Mouse (Mus musculus): ENCODE data around the gene Mcm10. TPM values are rescaled to one million over a fixed set of nuclear protein-coding genes. Genes with fewer than 3 reads are reported as not detected.

Gene Mcm10
- polyA plus RNA-seq, 1 experiment from 2014 or later, result 44.5 TPM

GRCm38 (mm10) chr2:5028047-5028446 is 15.5 kb upstream of the Mcm10 start:
- peaks cover 4% of the 10 kb centered on the region; the same call in 1 of the 2 replicates for H3K4me1 ChIP-seq

GRCm38 (mm10) chr2:5027057-5027456 is 14.5 kb upstream of the Mcm10 start:
- Histone ChIP-seq H3K27me3 (no peaks in the 10 kb centered on the region), H3K4me3 (replicated peaks) (no peak overlapping the region), H3K4me2 (no peak overlapping the region), H3K9ac (no peak overlapping the region), H3K36me3 (replicated peaks) (no peaks in the 10 kb centered on the region), H3K4me1 (peaks cover 4% of the 10 kb centered on the region; the same call in 1 of the 2 replicates), H3K27ac (no peak overlapping the region), H3K9me3 (no peaks in the 10 kb centered on the region)
- WGBS, result 69% methylated on average over 6 of the region's 6 CpGs
- ATAC-seq (ENCODE audit: low FRiP score), result no peak

More at GRCm38 (mm10) chr2:5028047-5028446, 15.5 kb upstream of the Mcm10 start:
- H3K9me3 ChIP-seq, result no peaks in the 10 kb centered on the region
- ATAC-seq (ENCODE audit: low FRiP score), result no peak
- no peak overlapping the region for H3K27ac ChIP-seq
- no peaks in the 10 kb centered on the region for H3K27me3 ChIP-seq
- no peak overlapping the region for H3K9ac ChIP-seq
- WGBS, result 91% methylated on average over 7 of the region's 7 CpGs
- no peak overlapping the region for H3K4me2 ChIP-seq
- no peak overlapping the region for H3K4me3 ChIP-seq (replicated peaks)
- no peaks in the 10 kb centered on the region for H3K36me3 ChIP-seq (replicated peaks)

GRCm38 (mm10) chr2:5025162-5025733 is 12.7 kb upstream of the Mcm10 start:
- no peak for ATAC-seq (ENCODE audit: low FRiP score)
- H3K27ac ChIP-seq, result no peak overlapping the region
- H3K9ac ChIP-seq, result no peak overlapping the region
- no peaks in the 10 kb centered on the region for H3K9me3 ChIP-seq
- no peaks in the 10 kb centered on the region for H3K27me3 ChIP-seq
- no peak overlapping the region for H3K4me2 ChIP-seq
- peaks cover 4% of the 10 kb centered on the region; the same call in 1 of the 2 replicates for H3K4me1 ChIP-seq
- no peaks in the 10 kb centered on the region for H3K36me3 ChIP-seq (replicated peaks)
- no peak overlapping the region for H3K4me3 ChIP-seq (replicated peaks)
- 49% methylated on average over 4 of the region's 4 CpGs for WGBS

DNA sequence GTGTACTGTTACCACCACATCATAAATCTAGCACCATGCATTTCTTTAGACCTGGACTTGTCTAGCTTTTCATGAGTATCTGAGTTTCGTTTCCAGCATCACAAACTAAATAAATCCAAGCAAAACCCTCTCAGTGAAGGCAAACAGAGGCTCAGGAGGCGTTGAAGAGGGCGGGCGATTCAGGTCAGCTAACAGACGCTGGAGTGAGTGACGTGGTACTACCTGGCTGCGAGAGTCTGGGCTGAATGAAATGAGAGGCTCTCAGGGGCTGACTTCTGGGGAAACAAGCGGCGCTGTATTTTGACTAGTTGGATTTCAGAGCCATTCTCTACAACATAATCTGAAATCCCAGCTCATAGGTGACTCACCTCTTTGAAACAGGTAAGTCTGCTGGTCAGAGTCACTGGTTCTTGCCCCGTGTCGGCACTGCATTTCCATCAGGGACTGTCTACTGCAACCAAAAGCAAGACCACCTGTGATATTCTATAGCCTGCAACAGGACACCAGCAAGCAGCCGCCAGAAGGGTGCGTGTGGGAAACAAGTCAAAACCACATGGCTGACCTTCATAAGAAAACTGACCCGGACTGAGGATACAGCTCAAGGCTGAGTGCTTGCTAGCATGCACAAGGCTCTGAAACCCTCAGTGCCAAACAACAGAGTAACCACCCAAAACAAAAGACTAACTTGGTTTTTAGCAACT is 11.3 kb upstream of the Mcm10 start:
- no peak overlapping the region for H3K27ac ChIP-seq
- H3K36me3 ChIP-seq (replicated peaks), result no peaks in the 10 kb centered on the region
- no peak overlapping the region for H3K9ac ChIP-seq
- 82% methylated on average over 14 of the region's 14 CpGs for WGBS
- H3K9me3 ChIP-seq, result no peaks in the 10 kb centered on the region
- no peak overlapping the region for H3K4me2 ChIP-seq
- ATAC-seq (ENCODE audit: low FRiP score), result no peak
- peaks cover 4% of the 10 kb centered on the region; the same call in 1 of the 2 replicates for H3K4me1 ChIP-seq
- no peak overlapping the region for H3K4me3 ChIP-seq (replicated peaks)
- no peaks in the 10 kb centered on the region for H3K27me3 ChIP-seq

GRCm38 (mm10) chr2:5023275-5023674 is 10.7 kb upstream of the Mcm10 start:
- Histone ChIP-seq H3K27me3 (no peaks in the 10 kb centered on the region), H3K36me3 (replicated peaks) (no peaks in the 10 kb centered on the region), H3K9me3 (no peaks in the 10 kb centered on the region), H3K4me3 (replicated peaks) (no peak overlapping the region), H3K27ac (no peak overlapping the region), H3K9ac (no peak overlapping the region), H3K4me2 (no peak overlapping the region), H3K4me1 (peaks cover 4% of the 10 kb centered on the region; the same call in 1 of the 2 replicates)
- WGBS, result 83% methylated on average over 2 of the region's 2 CpGs
- ATAC-seq (ENCODE audit: low FRiP score), result no peak

DNA sequence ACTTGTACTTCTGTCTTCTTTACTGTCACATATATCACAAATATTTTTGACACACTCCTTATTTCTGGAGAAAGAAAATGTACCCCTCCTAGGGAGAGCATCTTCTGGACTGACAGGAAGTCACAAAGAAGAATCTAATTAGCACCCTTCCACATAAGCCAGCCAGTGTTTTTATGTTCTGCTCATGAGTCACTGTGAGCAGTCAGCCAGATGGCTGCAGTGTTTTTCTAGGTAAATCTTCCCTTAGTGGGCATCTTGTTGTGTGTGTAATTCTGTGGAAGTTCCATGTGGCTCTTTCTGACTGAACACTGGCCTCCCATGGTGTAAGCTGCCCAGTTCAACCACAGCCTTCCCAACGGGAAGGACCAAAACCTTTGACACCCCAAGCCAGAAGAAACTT is 7.1 kb upstream of the Mcm10 start:
- H3K9me3 ChIP-seq, result no peaks in the 10 kb centered on the region
- WGBS, result 54% methylated on average over 1 of the region's 1 CpGs
- no peak overlapping the region for H3K9ac ChIP-seq
- no peaks in the 10 kb centered on the region for H3K27me3 ChIP-seq
- no peaks in the 10 kb centered on the region for H3K4me1 ChIP-seq
- no peak overlapping the region for H3K4me3 ChIP-seq (replicated peaks)
- no peak overlapping the region for H3K27ac ChIP-seq
- no peaks in the 10 kb centered on the region for H3K36me3 ChIP-seq (replicated peaks)
- H3K4me2 ChIP-seq, result no peak overlapping the region
- ATAC-seq (ENCODE audit: low FRiP score), result no peak

DNA sequence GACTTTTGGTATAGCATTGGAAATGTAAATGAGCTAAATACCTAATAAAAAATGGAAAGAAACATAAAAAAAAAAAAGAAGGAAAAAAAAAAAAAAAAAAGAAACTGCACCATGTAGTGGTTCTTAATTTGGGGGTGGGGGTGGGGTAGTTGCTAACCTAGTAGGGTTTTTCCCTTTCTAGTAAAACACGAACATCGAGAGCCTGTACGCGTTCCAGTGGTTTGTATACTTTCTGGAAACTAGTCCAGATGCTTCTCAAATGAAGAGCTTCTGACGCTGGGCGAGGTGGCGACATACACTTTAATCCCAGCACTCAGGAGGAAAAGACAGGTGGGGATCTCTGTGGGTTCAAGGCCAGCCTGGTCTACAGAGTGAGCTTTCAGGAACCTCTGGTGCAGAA is 4.3 kb upstream of the Mcm10 start:
- H3K9me3 ChIP-seq, result no peaks in the 10 kb centered on the region
- no peaks in the 10 kb centered on the region for H3K36me3 ChIP-seq (replicated peaks)
- no peak overlapping the region for H3K4me3 ChIP-seq (replicated peaks)
- H3K9ac ChIP-seq, result no peak overlapping the region
- no peak for ATAC-seq (ENCODE audit: low FRiP score)
- no peak overlapping the region for H3K4me2 ChIP-seq
- no peaks in the 10 kb centered on the region for H3K27me3 ChIP-seq
- WGBS, result 89% methylated on average over 7 of the region's 7 CpGs
- no peak overlapping the region for H3K27ac ChIP-seq
- peaks cover 3% of the 10 kb centered on the region for H3K4me1 ChIP-seq

DNA sequence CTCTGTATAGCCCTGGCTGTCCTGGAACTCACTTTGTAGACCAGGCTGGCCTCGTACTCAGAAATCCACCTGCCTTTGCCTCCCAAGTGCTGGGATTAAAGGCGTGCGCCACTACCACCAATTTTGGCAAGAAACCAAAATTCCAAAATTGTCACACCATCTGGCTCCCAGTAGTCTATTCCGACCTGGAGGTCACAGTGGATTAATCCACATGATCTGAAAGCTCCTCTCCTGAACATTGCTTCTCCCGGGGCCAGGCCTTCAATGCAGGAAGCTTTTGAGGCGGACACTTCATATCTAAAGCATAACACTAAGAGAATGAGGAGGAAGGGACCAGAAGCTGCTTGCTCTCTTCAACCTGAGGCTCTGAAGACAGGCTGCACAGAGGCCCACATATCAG is 2.9 kb upstream of the Mcm10 start:
- 92% methylated on average over 6 of the region's 6 CpGs for WGBS
- H3K9me3 ChIP-seq, result no peaks in the 10 kb centered on the region
- H3K4me1 ChIP-seq, result peaks cover 13% of the 10 kb centered on the region
- H3K4me2 ChIP-seq, result no peak overlapping the region
- H3K27me3 ChIP-seq, result no peaks in the 10 kb centered on the region
- no peak overlapping the region for H3K4me3 ChIP-seq (replicated peaks)
- H3K27ac ChIP-seq, result no peak overlapping the region
- peaks cover 4% of the 10 kb centered on the region for H3K36me3 ChIP-seq (replicated peaks)
- ATAC-seq (ENCODE audit: low FRiP score), result no peak
- H3K9ac ChIP-seq, result no peak overlapping the region

DNA sequence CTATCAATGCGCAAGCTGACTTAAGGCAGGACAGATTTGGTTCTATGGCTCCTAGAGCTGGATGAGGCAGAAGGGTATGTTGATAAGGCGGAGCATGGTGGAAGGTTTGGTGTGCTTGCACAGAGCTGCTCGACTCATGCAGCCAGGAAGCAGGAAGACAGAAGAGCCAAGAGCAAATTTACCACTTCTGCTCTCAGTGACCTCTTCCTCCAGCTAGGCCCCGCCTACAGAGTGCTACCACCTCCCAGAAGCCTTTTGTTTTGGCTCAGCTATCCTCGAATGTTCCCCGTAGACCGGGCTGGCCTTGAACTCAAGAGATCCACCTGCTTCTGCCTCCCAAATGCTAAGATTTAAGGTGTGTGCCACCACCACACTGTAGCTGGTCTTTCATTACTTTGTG is 2.0 kb upstream of the Mcm10 start:
- no peak for ATAC-seq (ENCODE audit: low FRiP score)
- WGBS, result 86% methylated on average over 7 of the region's 7 CpGs
- no peak overlapping the region for H3K4me3 ChIP-seq (replicated peaks)

DNA sequence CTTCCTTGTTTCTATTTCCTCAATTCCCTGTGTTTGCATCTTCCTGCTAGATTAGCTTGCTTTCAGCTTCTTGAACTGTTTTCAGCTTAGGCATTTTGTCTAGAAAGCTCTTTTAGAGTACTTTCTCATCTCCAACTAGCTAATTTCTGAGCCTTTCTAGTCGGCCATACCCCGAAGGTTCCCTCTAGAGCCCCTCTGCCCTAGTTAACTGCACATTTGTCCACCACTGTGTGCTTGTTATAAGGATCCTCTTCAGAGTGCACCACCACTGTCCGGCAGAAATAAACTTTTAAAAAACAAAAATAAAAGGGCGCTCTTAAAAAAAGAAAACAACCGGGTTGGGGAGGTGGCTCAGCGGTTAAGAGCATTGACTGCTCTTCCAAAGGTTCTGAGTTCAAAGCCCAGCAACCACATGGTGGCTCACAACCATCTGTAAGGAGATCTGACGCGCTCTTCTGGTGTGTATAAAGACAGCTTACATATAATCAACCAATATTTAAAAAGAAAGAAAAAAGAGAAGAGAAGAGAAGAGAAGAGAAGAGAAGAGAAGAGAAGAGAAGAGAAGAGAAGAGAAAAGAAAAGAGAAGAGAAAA is 597 bp downstream of the Mcm10 start:
- WGBS, result 17% methylated on average over 8 of the region's 8 CpGs
- Histone ChIP-seq H3K27me3 (no peaks in the 10 kb centered on the region), H3K4me1 (peaks cover 13% of the 10 kb centered on the region), H3K9ac (peak overlapping the region; percentile 60), H3K4me2 (peak overlapping the region; percentile 62), H3K36me3 (replicated peaks) (peaks cover 30% of the 10 kb centered on the region), H3K9me3 (no peaks in the 10 kb centered on the region), H3K4me3 (replicated peaks) (peak overlapping the region; percentile 71), H3K27ac (no peak overlapping the region)
- ATAC-seq (ENCODE audit: low FRiP score), result no peak

More for the DNA sequence above, 2.0 kb upstream of the Mcm10 start:
- Histone ChIP-seq H3K9ac (no peak overlapping the region), H3K9me3 (no peaks in the 10 kb centered on the region), H3K4me2 (no peak overlapping the region), H3K4me1 (peaks cover 13% of the 10 kb centered on the region), H3K36me3 (replicated peaks) (peaks cover 9% of the 10 kb centered on the region), H3K27me3 (no peaks in the 10 kb centered on the region), H3K27ac (no peak overlapping the region)

DNA sequence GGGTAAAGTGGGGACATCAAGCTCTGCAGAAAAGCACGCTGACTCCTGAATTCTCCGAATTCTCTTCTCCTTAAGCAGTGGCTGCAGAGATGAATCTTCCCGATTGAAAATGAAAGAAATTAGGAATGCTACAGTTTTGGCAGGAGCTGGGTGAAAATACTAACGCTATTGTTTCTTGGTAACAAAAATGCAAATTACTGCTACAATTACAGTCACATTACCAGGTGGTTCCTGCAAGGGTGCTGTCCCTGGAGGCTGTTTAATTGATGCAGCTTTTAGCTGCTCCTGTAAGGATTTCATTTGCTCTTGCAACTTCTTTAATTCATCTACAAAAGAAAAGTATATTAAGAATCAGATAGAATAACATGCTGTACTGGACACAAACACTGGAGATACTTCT is 5.5 kb downstream of the Mcm10 start:
- H3K9me3 ChIP-seq, result no peaks in the 10 kb centered on the region
- H3K9ac ChIP-seq, result no peak overlapping the region
- H3K4me1 ChIP-seq, result peaks cover 12% of the 10 kb centered on the region
- ATAC-seq (ENCODE audit: low FRiP score), result no peak
- WGBS, result 91% methylated on average over 4 of the region's 4 CpGs
- H3K4me3 ChIP-seq (replicated peaks), result no peak overlapping the region
- H3K36me3 ChIP-seq (replicated peaks), result peaks cover 65% of the 10 kb centered on the region
- H3K4me2 ChIP-seq, result no peak overlapping the region
- no peak overlapping the region for H3K27ac ChIP-seq
- H3K27me3 ChIP-seq, result no peaks in the 10 kb centered on the region

- Histone ChIP-seq H3K4me2 (no peak overlapping the region), H3K27ac (no peak overlapping the region), H3K36me3 (replicated peaks) (peaks cover 77% of the 10 kb centered on the region), H3K27me3 (no peaks in the 10 kb centered on the region), H3K9ac (no peak overlapping the region), H3K4me3 (replicated peaks) (no peak overlapping the region), H3K4me1 (no peaks in the 10 kb centered on the region), H3K9me3 (no peaks in the 10 kb centered on the region)
- WGBS, result 91% methylated on average over 6 of the region's 6 CpGs
- no peak for ATAC-seq (ENCODE audit: low FRiP score)
Measured at GRCm38 (mm10) chr2:5001266-5001665, 11.3 kb downstream of the Mcm10 start.

GRCm38 (mm10) chr2:4998905-4999304 is 13.7 kb downstream of the Mcm10 start:
- ATAC-seq (ENCODE audit: low FRiP score), result no peak
- WGBS, result 79% methylated on average over 3 of the region's 3 CpGs
- peaks cover 81% of the 10 kb centered on the region for H3K36me3 ChIP-seq (replicated peaks)

More at GRCm38 (mm10) chr2:4998905-4999304, 13.7 kb downstream of the Mcm10 start:
- Histone ChIP-seq H3K9me3 (no peaks in the 10 kb centered on the region), H3K27ac (no peak overlapping the region), H3K27me3 (no peaks in the 10 kb centered on the region), H3K4me3 (replicated peaks) (no peak overlapping the region), H3K4me1 (no peaks in the 10 kb centered on the region), H3K9ac (no peak overlapping the region), H3K4me2 (no peak overlapping the region)

All from forebrain, embryonic 12.5 days (tissue).